Mouse (Mus musculus) embryonic stem cell, embryonic (primary cell): Measurements from ENCODE around the gene Lclat1.

Source experiments
- CTCF ChIA-PET, 4 experiments: fragments of 300-600 bp in 2 of 4; fragments of 350-600 bp in 2 of 4; sonication (Branson Sonifier 250); formaldehyde crosslinking; loops; one replicate each; lab custom pipeline; 2022; ENCODE audit warnings: inconsistent platforms in 2 of 4; lab: Charles Lee
- POLR2A ChIA-PET, 4 experiments: fragments of 300-600 bp in 2 of 4; fragments of 350-600 bp in 2 of 4; sonication (Branson Sonifier 250); formaldehyde crosslinking; loops; one replicate each; lab custom pipeline; 2022; ENCODE audit warnings: antibody characterized with exemption in 4 of 4, inconsistent platforms in 1 of 4; lab: Charles Lee

Lclat1 gene

DNA sequence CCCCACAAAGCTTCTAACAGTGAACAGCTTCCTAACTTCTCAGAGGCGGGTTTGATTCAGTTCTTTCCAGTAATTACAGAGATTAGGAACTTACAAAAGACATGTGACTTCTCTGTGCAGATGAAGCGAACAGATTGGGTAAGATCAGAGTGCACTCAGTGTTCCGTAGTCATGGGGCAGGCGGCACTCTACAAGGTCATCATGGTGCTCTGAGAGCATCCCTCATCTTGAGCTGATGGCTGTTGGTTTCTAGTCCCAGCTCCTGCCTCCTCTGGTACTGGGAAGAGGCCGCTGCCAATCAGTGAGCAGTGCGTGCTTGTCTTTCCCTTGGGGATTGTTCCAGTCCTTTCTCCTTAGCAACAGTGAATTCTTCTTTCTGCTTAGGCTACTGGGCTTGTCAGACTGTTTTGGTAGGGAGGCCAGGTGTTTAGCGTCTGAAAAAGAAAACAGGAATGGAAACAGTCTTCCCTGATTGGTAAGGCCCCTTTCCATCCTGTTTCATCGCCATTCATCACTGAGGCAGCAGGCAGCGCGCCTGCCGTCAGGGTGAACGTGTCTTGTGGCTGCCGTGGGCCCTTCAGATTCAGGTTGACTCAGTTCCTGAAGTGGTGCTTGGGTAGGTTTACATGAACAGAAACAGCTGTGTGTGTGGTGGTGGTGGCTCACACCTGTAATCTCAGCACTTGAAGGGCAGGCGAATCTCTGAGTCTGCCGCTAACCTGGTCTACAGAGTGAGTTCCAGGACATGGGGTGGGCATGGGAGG lies 54.8 kb downstream of the Lclat1 start:
- CTCF ChIA-PET, result interaction anchor here in 1 of 4 experiments (0.9 kb wide), 1 partner anchor 12 kb away, joined by 4 read pairs; no protein-coding TSS in a partner anchor
- POLR2A ChIA-PET, result interaction anchor here in 1 of 4 experiments (0.5 kb wide), 1 partner anchor 1542 kb away, joined by 3 read pairs; no protein-coding TSS in a partner anchor

DNA sequence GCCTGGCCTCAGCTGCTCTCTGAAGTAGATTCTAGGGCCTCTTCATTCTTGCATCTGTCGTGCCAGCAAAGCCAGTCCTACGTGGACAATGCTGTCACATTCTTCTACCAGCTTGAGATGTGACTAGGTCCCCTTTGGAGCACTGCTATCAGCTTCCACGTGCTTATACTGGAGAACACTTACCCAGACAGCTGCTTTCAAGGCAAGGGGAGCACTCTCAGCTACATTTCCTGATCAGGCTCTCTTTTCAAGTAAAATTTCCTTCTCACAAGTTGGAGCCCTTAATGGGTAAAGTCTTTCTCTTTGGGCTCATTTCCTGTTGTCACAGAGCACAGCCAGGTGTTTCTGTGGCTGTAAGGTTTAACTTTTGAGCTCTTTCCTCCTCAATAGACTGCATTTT lies 55.8 kb downstream of the Lclat1 start:
- CTCF ChIA-PET, result no interaction called here
- POLR2A ChIA-PET, result interaction anchor here in 2 of 4 experiments (0.5 to 1.4 kb wide), 2 partner anchors 56 to 1543 kb away, joined by 3 to 4 read pairs; partner anchors contain the start of gene Lclat1 (in 1 of the 2)

DNA sequence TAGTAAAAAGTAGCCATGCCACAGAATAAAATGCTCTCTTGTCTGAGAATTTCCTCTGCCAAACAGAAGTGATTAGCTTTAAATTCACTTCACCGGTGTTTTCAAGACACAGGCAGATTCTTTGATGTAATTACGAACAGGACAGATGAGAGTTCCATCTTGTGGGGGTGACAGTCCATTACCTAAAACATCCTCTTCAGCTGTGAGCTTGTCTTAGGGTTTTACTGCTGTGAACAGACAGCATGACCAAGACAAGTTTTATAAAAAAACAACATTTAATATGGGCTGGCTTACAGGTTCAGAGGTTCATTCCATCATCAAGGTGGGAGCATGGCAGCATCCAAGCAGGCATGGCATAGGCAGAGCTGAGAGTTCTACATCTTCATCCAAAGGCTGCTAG lies 56.3 kb downstream of the Lclat1 start:
- POLR2A ChIA-PET, result interaction anchor here in 2 of 4 experiments (0.6 to 1.4 kb wide), 2 partner anchors 8 to 56 kb away, joined by 3 to 4 read pairs; partner anchors contain the start of gene Lclat1 (in 1 of the 2)

DNA sequence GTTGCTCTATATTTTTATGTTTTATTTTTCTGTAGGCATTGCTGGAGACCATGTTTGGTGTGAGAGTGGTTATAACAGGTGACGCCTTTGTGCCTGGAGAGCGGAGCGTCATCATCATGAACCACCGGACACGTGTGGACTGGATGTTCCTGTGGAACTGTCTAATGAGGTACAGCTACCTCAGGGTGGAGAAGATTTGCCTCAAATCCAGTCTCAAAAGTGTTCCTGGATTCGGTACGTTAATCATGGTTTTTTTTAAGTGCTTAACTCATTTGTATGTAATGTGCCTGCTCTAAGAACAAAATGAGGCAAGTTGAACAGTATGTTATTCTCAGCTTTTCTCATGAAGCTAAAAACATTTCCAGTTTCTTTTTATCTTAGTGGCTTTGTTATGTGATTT lies 61.7 kb downstream of the Lclat1 start:
- CTCF ChIA-PET, result no interaction called here
- POLR2A ChIA-PET, result no interaction called here

More for the DNA sequence above, 56.3 kb downstream of the Lclat1 start:
- CTCF ChIA-PET, result no interaction called here

DNA sequence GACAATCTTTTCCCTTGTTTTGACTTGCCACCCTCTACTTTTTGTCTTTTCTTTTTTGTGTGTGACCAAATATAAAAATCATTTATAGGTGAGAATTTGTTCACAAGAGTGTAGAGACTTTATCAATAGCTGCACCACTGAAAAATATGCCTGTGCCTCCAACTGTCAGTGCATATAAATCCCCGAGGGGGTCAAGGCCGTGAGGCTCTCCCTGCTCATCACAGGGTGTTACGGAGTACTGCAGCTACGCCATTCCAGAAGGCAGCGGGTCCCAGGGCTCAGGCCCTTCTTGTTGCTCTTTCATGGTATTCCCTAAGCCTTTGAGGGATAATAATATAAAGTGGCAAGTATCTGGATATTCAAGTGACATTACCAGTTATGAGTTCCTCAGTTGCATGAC lies 62.4 kb downstream of the Lclat1 start:
- ChIA-PET POLR2A (no interaction called here), CTCF (no interaction called here)

DNA sequence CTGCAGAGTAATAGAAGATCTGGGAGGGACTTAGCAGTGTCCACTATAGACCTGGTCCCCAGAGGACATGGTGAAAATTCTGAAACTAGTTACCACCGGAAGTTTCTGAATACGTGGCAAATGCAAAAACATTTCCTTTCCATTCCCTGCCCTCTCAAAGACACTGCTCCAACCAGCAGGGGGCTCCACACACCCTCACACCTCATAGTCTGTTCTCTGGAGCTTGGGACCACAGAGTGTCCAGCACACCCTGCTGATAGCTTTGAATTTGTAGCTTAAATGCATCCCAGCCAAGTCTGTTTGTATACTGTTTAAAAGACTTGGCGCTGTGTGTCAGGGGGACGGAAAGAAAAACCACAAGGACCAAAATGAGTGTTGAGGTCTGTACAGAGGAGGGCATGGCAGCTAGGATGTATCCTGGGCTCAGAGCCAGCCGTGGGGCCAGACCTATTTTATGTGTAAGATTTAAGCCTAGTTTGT lies 66.3 kb downstream of the Lclat1 start:
- CTCF ChIA-PET, result interaction anchor here (0.5 to 2.1 kb wide), 15 partner anchors 11 to 347 kb away, joined by 3 to 9 read pairs (median 3); no protein-coding TSS in a partner anchor

DNA sequence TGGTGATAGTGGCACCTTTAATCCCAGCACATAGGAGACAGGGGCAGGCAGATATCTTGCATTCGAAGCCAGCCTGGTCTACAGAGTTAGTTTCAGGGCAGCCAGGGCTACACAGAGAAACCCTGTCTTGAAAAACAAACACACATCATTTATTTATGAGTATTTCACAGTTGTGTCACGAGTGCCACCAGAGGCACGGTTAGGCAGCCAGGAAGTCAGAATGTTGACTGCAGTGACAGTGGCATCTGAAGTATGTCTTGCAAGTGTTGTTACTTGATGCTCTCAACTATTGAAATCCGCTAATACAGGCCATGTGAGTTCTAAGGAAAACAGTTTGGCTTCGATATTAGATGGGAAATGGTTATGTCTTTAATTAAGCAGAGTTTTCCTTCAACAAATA lies 67.9 kb downstream of the Lclat1 start:
- CTCF ChIA-PET, result no interaction called here

More for the DNA sequence above, 66.3 kb downstream of the Lclat1 start:
- POLR2A ChIA-PET, result interaction anchor here in 1 of 4 experiments (0.5 kb wide), 1 partner anchor 338 kb away, joined by 9 read pairs; the partner anchor contains the start of gene Ypel5

DNA sequence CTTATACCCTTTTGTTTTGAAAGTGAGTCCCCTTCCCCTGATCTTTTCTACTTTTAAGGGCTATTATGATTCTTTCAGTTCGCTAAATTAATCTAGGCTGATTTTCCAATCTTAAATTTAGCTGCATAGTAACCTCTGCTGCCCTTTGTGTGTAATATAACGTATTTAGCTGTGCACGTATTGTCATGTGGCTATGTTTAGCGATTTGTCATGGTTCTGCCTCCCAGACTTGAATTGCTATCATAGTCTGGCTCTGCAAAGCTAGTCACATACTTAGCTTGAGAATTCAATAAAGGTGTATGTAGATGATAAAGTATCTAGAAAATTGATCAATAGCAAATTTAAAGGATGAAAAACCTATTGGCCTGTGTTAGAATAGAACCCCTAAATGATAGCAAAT lies 69.3 kb downstream of the Lclat1 start:
- CTCF ChIA-PET, result no interaction called here
- POLR2A ChIA-PET, result no interaction called here

More for the DNA sequence above, 67.9 kb downstream of the Lclat1 start:
- POLR2A ChIA-PET, result no interaction called here

DNA sequence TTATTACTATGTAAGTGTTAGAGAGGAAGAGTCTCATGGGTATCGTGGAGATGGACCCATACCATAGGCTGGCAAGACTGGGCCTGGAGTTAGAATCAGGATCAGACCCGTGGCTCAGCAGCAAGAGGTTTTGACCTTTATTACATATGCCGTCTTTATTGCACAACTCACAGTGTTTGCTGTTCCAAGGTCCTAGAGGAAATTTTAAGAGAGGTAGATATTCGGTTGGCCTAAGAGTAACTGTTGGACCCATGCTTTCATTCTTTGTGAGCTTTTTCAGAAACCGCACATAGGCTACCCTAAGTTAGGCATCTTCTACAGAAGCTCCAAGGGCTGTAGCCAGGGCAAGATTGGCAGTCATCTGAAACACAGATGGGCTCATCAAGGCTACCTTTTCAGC lies 79.1 kb downstream of the Lclat1 start:
- ChIA-PET CTCF (no interaction called here), POLR2A (interaction anchor here in 1 of 4 experiments (0.5 kb wide), 1 partner anchor 337 kb away, joined by 4 read pairs; no protein-coding TSS in a partner anchor)

DNA sequence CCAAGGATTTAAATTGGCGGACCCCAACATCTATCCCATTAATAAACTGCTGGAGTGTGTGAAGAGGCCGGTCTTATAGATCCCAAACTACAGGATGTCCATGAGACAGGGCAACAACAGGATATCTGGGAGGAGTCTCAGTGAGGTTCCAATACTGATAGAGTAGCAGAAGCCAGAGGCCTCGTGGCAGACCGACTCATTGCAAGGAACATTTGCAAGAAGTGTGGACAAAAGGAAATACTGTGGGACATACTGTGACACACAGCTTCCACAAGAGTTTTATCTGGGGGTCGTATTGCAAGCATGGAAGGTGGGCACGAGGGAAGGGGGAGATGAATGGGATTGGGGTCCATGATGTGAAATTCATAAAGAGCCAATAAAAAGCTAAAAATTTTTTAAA lies 86.4 kb downstream of the Lclat1 start:
- CTCF ChIA-PET, result interaction anchor here in 1 of 4 experiments (0.9 kb wide), 3 partner anchors 20 to 397 kb away, joined by 3 read pairs; no protein-coding TSS in a partner anchor
- POLR2A ChIA-PET, result interaction anchor here in 1 of 4 experiments (0.9 kb wide), 1 partner anchor 95 kb away, joined by 3 read pairs; no protein-coding TSS in a partner anchor

DNA sequence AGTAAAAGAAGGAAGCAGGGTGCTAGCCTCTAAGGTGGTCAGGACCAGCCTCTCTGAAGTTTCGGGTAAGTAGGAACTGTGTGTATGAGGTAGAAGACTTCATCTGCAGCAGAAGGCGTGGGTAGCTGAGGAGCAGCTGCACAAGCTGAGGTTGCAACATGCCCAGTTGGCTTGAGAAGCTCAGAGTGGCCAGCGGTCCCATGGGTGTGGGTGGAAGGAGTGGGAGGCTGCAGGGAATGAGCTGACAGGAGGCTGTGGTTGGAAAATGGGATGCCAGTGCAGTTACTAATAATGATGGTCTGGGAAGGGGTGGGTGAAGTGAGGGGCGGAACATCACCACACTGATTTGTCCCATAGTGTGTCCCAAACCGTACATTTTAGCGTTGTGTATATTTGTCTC lies 86.8 kb downstream of the Lclat1 start:
- CTCF ChIA-PET, result interaction anchor here in 2 of 4 experiments (0.9 to 1.1 kb wide), 4 partner anchors 20 to 397 kb away, joined by 3 read pairs; no protein-coding TSS in a partner anchor

DNA sequence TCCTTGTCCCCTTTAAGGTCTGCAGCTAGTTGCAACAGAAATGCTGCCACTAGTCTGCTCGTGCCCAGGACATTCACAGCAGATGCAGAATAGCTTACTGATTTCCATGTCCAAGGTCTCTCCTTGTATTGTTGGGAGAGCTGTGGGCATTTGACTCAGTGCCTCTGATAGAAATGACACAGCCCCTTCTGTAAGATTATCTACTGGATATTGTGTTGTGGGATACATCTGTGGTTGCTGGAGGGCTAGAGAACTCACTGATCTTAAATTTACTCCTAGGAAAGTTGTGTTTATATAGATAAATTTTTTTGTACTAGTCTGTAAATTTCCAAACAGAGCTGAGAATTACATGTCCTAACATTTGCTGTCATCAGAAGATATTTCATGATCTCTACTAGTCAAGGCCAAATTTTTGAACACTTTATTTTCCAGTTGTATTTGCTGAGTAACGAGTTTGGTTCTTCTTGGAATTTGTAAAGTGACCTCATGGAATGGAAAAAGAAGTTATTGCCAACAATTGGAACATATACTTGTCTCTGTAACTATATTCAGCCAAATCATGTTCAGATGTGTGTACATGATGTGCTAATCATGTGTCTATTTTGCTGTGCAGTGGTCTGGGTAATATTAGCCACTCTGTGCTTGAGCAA lies 87.4 kb downstream of the Lclat1 start:
- CTCF ChIA-PET, result interaction anchor here in 2 of 4 experiments (0.9 to 1.1 kb wide), 3 partner anchors 21 to 398 kb away, joined by 3 read pairs; no protein-coding TSS in a partner anchor
- POLR2A ChIA-PET, result interaction anchor here in 1 of 4 experiments (0.9 kb wide), 1 partner anchor 96 kb away, joined by 3 read pairs; no protein-coding TSS in a partner anchor

More for the DNA sequence above, 86.8 kb downstream of the Lclat1 start:
- POLR2A ChIA-PET, result interaction anchor here in 1 of 4 experiments (0.9 kb wide), 1 partner anchor 95 kb away, joined by 3 read pairs; no protein-coding TSS in a partner anchor

DNA sequence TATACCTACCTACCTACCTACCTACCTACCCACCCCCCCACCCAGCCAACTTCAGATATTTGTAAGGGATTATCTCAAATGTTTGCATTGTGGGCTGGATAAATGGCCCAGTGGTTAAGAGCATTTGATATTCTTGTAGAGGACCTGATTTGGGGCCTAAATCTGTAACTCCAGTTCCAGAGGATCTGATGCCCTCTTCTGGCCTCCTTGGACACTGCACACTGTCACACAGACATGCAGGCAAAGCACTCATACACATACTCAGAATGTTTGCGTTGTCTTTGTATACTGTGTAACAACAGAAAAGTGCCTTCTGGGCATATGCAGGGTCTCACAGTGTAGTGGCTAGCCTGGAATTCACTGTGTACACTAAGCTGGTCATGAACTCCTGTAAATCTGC lies 88.4 kb downstream of the Lclat1 start:
- ChIA-PET POLR2A (no interaction called here), CTCF (no interaction called here)

DNA sequence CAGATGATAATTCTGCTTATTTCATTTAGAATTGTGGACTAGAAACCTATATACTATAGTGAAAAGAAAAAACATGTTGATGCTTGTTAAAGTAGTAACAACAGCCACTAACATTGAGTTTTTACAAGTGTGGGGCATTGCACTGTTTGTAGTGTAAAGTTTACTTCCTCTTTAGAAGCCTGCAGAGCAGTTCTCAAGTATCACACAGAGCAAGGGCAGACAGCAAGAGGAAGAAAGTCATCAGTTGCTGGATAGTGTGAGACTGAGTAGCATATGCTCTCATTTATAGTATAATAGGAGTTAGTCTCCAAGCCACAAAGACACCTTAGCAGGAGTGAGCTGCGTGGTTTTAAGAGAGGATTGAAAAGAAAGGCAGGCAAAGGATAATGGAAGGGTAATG lies 89.9 kb downstream of the Lclat1 start:
- CTCF ChIA-PET, result interaction anchor here in 2 of 4 experiments (0.5 to 1.3 kb wide), 2 partner anchors 24 to 837 kb away, joined by 3 read pairs; no protein-coding TSS in a partner anchor
- POLR2A ChIA-PET, result no interaction called here

DNA sequence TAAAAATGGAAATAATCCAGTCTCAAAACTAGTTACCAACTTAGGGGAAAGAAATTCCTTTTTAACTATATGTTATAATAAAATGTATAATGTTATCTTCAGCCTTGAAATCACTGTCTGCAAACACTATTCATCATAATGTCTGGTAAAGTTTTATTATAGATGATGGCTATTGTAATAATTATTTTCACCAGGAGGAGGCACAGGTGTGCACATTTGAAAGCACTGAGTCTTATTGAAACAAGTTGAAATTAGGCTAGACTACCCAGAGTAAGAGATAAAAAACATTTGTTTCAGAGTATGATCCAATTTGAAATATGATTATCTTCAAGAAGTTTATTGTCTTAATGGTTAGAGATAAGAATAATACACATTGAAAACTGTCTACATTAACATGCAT lies 91.6 kb downstream of the Lclat1 start:
- POLR2A ChIA-PET, result no interaction called here
- CTCF ChIA-PET, result interaction anchor here in 1 of 4 experiments (0.7 kb wide), 1 partner anchor 402 kb away, joined by 4 read pairs; no protein-coding TSS in a partner anchor

DNA sequence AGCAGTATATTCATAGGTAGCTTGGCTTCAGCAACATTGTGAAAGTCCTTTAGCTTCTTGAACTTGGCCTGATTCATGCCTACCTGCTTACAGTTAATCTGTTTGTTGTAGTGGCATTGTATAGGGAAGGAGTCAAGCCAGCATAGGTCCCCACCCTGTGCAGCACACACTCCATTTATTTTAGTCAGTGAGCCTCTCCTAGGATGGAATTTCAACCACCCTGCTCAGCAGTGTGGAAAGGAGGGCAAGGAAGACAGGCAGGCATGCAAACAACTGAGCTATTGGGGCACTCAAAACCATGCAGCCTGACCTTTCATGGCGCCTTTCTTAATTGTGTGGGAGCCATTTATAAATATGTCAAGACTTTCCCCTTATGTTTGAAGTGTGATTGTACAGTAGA lies 92.6 kb downstream of the Lclat1 start:
- ChIA-PET POLR2A (interaction anchor here in 1 of 4 experiments (1.2 kb wide), 1 partner anchor 364 kb away, joined by 3 read pairs; the partner anchor contains the start of gene Ypel5), CTCF (interaction anchor here in 1 of 4 experiments (0.6 to 1.6 kb wide), 2 partner anchors 345 to 382 kb away, joined by 3 to 4 read pairs; no protein-coding TSS in a partner anchor)

DNA sequence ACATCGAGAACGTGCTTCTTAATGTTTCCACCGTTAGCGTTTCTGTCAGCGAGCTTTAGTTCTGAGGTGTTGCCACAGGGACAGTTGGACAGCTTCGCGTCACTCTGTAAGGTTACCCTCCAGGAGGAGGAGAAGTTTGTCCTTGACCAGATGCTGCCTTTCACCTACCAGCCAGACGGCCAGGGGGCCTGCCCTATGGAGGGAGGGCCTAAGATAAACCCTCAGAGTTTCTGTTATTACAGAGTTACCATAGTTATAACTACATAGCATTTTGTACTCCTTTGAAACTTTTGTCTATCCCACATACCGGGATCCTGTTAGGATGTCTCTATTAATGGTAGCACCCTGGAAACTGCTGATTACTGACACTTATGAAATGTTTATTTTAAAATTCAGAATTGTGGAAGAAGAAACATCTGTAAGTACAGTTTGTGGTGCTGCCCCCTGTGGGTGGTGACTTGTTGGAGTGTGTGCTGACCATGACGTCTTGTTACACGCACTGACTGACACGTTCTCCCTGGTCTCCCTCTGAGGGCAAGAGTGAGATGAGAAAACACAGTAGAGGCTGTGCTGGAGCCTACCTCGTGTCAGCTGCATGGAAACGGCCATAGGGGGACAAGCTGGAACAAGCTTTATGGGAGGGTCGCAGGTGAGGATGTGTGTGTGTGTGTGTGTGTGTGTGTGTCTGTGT lies 96.0 kb downstream of the Lclat1 start:
- ChIA-PET CTCF (no interaction called here), POLR2A (no interaction called here)

DNA sequence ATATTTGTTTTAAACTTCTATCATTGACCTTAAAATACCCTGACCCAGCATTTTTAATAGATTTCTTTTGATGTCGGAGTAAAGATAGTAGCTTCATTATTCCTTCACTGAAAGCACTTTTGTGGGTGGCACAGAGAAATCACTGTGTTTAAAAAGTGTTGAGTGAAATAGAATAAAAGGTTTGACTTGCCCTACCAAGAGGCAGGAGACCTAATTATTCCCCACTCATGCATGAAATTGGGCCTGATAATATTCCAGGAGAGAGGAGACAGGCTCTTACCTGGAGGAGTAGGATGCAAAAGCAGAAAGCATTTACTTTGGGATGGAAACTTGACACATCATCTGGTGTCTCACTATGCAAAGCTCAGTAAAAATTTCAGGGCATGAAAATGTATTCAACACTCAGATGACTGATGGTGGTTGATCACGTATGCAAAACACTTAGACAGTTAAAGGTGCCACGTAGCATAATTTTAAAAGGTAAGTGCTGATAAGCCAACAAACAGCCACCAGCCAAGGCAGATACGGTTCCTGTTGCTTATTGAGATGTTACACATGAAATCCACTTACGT lies 103.3 kb downstream of the Lclat1 start:
- ChIA-PET POLR2A (interaction anchor here in 1 of 4 experiments (0.6 kb wide), 1 partner anchor 30 kb away, joined by 4 read pairs; no protein-coding TSS in a partner anchor), CTCF (no interaction called here)
